Mouse (Mus musculus) thymus, postnatal 10 days (tissue): ENCODE data around the gene Kntc1.
"Not testable (repeated sequence)": the region's sequence is repeated elsewhere in the genome, so short reads cannot be mapped to it uniquely, and the experiment has no call there.

ENCODE experiments used
- DNase-seq, 2 experiments: peaks; one replicate each; pipeline ENCODE4 v3.0.0; 2021; ENCODE audit warnings: low spot score in 2 of 2

Kntc1 gene

DNA sequence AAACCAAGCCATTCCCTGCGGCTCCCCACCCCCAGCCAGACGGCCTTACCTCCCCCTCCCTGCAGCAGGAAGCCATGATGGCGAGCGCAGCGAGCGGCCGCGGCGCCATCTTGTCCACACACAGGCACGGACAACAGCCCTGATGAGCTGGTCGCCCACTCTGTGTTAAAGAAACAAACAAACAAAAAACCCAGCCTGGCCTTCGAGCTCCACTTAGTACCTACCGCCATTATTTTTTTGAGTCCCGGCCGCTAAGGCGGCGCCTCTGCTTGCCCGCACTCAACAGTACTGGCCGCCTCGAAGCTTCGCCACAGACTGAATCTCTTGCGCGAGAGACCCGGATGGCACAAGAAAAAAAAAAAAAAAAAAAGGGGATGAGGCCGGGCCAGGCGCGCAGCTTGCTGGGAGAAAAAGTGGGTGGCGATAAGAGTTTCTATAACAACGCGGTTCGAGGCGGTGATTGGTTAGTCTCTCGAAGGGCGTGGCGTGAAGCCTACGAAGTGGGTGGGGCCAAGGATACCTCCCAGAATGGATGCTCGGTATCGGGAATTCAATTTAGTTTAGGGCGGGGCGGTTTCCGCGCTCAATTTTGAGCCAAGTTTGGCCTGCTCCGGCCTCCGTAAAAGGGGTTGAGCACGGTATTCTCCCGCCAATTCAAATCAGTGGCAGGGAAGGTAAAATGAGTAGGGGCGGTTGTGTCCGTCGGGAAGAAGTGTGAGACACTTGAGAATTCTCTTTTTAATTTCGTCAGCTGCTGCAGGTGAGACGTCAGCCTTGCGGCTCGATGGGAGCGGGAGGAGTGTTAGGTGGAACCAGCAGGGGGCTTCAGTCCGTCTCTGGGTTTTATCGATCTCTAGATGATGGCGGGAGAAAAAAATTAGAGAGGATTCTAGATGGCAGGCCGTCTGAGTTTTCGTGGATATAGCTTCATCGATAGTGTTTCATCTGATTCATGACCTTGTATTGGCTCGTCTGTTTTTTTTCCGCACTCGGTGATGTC is at the start of gene Kntc1, which contains the start of gene Rsrc2:
Kntc1 (plus strand) TSS at position 652 of the 1,000 bp plus-strand sequence.
Rsrc2 (minus strand) TSS at position 350 of the 1,000 bp plus-strand sequence.
- peak; percentile 98 to 99 for DNase-seq

DNA sequence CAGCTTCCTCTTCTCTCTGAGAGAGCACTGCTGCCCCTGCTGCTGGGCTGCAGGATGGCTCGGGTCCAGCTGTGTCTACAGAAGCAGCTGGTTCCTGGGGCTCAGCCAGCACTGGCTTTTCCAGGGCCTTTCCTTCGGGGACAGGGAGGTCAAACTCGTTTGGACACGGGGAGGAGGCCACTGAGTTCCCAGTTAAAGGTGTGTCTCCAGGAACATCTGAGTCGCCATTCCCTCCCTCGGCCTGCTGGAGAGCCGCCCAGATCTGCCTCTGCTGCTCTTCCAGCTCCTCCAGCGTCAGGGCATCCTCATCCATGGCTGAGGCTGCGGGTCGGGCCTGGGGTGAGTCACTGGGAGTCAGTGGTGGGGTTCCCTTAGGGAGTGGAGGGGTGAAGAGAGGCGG is 48.9 kb upstream of the Kntc1 start:
- no peak for DNase-seq

DNA sequence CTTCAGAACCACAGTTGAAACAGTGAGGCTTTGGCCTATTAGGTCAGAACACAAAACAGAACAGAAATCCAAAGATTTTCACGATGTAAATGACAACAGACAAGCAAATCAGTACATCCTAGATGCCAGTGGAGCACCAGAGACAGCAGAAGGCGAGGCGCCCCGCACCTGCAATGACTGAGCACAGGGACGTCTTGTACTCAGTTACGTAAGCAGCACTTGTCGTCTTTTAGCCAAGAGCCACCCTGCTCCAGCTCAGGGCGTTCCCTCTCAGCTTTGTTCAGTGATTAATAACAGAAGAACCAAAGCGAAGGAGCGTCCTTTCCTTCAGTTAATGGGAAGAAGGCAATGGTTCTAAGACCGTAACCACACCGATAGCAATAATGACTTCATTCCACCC is 40.9 kb upstream of the Kntc1 start:
- no peak for DNase-seq

DNA sequence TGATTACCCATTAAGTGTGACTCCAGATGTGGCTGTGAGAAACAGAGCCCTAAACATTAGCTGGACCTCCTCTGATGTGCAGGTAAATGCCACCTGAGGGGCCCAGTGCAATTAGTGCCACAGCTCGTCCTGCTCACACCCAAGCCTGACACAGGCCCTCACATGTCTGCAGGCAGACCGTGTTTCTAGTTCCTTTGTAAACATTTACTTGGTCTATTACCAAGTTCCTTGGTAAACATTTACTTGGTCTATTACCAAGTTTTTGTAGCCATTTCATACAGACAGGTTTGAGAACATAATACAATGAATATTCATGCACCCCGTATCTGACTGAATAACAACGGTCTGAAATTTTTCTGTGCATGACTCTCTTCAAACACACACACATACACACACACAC is 39.9 kb upstream of the Kntc1 start:
- DNase-seq, result no peak

DNA sequence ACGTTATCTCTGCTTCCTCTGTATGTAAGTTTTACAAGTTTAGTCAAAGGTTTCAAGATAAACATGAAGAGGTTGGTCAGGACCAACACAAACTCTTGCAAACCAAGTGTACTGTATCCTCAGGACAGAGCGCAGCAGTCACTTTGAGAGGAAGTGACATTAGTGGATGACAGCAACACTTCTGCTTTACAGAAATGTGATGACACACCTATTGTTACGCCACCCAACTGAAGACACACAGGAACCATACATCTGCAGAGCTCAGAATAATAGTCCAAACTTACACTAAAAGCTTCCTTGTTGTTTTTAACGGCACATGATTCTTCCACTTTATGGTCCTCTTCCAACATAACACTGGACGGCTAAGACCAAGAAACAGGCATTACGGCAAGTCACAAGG is 35.7 kb upstream of the Kntc1 start:
- DNase-seq, result no peak

DNA sequence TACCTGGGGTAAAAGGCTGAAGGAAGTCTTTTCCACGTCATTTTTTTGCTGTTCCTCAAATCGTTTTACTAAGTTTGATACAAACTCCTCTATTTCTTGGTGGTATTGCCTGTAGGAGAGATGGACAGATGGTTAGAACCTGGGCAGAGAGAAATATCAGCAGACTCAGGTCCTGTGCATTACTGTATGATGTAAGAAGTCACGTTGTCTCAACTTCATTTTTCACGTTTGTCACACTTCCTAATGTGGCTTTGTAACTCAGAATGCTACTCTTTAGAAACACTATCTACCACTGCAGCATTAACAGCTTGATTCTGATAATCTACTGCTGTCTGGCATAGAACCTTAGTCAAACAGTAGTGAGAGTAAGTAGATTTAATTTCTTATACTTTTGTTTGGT is 34.9 kb upstream of the Kntc1 start:
- no peak for DNase-seq

DNA sequence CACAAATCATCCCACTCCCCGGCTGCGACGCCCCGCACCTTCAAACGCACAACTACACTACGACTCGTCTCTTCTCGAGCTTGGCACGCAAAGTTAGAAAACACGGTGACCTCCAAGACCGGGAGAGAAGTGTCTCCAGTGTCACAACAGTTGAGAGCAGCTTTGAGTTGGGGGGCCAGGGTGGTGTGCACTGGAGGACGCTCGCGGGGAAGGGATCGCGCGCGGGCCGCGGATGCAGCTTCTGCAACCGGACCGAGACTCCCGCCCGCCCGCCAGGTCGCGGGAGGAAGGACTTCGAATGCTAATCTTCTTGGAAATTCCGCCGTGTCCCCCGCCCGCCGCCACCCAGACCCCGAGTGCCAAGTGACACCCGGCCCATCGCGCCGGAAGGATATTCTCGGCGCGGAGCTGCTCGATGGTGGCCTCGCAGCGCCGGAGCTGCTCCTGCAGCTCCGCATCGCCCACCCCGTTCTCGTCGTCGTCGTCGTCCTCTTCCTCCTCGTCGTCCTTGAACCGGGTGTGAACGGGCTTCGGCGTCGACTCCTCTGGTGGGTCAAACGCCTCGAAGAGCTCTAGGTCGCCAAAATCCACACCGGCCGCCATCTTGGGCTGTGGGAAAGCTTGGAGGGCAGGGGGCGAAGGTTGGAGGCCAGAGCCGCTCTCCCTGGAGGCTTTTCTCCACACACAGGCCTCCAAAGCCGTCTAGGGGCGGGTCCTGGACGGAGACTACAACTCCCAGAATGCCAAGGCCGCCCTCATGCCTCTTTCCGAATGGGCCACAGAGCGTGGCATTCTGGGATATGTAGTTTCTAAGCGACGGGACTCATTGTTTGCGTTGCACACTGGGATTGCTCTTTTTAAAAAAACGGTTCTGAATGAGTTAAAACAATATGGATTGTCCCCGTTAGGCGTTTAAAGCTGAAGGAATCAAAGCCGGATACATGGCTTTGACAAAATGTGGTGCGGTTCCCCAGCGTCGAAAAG is 28.9 kb upstream of the Kntc1 start, which contains the start of gene Zcchc8:
Zcchc8 (minus strand) TSS at position 773 of the 984 bp plus-strand sequence.
- DNase-seq, result peak; percentile 92

DNA sequence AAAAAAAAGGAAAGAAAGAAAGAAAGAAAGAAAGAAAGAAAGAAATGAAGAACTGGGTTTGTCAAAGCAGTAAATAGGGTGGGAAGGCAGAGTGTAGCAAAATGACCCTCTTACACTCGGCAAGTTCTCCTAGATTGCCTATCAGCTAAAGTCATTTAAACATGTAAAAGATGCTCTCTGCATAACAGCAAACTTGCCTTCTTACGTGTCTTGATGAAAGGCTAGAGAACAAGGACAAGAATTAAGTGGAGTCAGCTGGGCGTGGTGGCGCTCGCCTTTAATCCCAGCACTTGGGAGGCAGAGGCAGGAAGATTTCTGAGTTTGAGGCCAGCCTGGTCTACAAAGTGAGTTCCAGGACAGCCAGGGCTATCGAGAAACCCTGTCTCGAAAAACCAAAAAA is 25.7 kb upstream of the Kntc1 start:
- DNase-seq, result not testable (repeated sequence)

DNA sequence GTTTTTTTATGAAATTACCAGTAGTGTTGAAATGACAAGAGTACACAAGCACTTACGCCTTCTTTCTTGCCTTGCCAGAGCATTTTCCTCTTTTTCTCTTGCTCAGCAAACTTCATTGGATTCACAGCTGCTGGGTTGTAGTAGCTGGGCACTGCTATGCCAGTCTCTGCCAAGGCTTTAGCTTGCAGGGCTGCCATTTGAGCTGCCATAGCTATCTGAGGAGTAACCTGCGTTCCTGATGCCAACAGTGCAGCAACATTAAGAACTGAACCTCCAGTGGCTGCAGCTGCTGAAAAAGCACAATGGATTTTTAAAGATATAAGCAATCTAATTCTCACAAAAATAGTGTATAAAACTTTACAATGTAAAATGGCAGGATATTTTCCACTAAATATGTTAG is 18.5 kb upstream of the Kntc1 start:
- DNase-seq, result no peak

DNA sequence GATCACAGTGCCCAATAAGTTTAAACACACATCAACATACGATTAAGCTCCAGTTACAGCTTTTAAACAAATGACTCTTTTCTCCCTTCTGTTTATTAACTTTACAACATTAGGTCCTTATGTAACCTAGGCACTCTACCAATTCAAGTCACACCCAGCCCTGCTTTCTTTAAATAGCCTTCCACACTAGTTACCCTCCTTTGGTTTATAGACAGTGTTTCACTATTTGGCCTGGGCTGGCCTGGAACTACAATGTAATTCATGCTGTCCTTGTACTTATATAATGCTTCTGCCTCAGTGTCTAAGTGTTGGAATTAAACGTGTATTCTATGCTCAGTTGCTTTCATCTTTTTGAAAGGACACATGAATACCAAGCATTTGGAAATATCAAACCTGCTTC is 5.2 kb upstream of the Kntc1 start:
- no peak for DNase-seq

DNA sequence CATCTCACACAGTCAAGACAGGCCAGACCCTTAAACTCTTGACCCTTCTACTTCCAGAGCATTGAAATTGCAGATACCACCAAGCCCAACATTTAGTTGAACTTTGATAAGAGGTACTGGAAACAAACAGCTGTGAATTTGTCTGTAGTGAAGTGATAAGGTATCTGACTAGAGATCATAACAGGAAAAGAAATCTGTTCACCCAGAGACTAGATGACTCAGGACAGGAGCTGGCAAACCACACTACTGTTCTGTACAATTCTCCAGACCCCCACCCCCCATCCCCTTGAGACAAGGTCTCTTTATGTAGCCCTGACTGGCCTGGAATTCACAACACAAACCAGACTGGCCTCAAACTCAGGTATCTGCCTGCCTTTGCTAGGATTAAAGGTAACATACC is 3.3 kb upstream of the Kntc1 start:
- no peak for DNase-seq

DNA sequence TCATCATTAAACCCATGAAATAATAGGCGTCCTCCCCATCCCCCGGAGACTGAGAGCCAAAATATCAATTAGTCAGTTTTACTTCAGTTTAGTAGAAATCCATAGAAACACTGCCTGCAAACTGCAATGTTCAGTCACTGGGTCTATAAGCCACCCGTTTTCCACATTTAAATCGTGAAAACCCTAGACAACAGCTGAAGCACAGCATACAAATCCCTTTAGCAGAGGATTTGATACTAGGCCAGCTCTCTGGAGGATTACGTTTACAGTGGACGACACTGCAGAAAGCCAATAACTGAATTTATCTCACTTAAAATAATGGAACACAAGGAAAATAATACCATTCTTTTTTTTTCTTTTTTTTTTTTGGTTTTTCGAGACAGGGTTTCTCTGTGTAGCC is 1.9 kb upstream of the Kntc1 start:
- DNase-seq, result no peak

DNA sequence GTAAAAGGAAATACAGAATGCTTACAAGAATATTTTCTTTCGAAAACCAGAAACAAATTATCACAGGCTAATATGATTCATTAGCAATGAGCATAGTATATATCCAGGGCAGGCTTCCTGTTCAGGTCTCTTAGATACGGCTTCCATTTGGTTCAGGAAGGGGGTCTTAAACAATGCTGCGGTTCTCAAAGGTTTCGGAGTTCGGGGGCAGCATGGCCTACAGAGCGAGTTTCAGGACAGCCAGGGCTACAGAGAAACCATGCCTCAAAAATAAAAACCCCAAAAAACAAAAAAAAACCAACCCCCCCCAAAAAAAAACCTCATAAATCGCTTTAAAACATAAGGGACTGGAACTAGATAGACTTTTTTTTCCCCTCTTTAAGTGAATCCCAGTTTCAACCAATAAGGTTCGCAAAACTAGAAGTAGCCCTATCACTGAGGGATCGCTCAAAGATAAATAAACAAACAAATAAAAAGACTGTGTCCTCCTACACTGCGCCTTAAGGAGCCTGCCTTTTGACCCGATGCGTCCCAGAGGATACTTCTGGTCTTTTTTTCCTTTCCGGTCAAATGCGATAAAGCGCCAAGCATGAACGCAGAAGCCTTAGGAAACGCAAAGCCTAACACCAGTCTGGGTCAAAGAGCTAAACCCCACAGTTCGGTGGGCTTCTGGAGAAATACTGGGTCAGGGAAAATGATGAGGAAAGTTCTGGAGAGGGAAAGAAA is 1.0 kb upstream of the Kntc1 start:
- peak in 1 of 2 experiments; percentile 7 for DNase-seq

DNA sequence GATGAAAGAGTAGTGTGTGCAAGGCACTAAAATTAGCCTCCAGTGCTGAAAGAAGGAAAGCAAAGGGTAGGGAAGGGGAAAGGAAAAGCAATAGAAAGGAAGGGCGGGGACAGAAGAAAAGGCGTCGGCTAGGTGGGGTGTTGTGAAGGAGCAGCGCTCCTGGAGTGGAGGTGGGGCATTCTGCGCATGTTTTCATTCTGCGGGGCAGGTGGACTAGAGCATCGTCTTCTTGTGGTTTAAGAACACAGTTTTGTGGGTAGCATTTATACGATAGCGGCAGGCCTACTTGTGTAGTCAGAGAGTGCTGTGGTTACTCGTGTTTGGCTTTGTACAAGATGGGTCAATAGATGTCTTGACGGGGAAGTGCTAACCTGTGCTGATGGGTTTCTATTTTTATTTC is 16.0 kb downstream of the Kntc1 start:
- DNase-seq, result no peak

DNA sequence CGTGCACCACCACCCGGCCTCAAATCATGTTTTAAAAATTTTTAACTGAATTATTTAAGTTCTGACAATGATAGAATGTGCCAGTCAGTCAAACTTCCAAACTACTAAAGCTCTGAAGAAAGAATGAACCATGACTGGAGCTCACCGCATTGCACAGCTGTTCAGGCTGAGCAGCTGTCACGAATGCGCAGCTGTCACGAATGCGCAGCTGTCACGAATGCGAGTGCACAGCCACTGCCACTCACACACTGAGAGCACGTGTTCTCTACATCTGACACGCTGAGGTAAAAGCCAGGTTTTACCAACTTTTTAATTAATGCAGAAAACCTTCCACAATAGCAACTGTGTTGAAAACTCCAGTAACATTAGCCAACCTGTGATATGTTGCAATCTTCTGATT is 16.9 kb downstream of the Kntc1 start:
- DNase-seq, result not testable (repeated sequence)

DNA sequence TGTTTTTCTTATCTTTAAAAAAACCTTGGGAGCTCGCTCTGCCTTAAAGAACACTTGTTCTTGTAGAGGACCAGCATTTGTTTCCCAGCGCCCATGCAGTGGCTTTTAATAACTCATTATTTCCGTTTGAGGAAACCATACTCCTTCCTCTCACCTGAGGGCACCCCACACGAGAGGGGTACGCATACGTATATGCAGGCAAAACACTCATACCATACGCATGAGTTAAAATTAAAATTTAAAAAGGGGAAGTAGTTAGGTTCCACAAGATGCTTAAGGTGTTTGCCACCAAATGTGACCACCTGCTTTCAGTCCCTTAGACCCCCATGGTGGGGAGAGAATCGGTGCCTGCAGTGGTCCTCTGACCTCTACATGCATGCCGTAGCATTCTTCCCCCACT is 23.9 kb downstream of the Kntc1 start:
- DNase-seq, result no peak

DNA sequence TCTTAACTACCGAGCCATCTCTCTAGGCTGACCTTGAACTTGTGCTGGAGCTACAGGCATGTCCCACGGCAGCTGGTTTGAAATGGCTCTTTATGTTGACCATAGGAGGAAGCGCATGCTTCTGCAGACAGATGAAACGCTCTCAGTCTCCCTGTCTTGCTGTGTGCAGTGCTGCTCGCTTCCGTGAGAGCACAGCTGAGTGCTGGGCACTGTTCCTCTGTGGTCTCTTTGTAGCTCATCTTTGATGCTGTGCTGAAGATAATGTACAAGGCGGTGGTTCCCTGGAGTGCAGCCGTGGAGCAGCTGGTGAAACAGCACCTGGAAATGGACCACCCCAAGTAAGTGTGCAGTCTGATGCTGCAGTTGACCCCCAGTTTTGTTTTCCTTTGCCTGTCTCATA is 31.2 kb downstream of the Kntc1 start:
- peak; percentile 28 to 47 for DNase-seq

DNA sequence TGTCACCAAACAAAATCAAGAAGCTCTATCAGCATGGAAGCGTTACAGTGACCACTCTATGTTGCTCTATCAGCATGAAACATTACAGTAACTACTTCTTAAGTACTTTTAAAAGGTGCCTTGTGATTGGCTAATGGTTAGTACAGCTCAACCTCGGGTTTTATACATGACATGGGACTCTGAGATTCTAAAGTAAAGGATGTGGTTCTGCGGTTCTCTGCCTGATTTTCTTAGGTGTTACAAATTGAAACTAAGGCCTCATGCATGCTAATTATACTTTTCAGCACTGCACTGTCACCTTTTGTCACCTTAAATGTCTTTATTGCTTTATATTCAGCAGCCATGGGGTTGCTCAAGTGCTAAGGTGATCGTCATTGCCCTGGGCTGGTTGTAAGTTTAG is 32.3 kb downstream of the Kntc1 start:
- no peak for DNase-seq

DNA sequence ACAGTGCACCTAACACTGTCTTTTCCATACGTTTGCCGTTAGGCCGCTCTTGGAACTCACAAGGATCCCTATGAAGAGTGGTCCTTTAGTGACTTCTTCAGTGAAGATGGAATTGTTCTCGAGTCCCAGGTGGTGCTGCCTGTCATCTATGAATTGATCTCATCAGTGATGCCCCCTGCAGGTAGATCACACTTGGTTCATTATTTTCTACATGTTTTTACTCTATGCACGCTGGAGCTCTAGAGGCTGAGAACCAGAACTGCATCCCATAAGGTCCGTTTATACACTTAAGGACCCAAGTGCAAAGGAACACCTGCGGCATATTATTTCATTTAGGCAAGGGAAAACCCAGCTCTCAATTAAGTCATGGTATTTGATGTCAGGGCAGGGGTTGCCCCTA is 39.5 kb downstream of the Kntc1 start:
- no peak for DNase-seq

DNA sequence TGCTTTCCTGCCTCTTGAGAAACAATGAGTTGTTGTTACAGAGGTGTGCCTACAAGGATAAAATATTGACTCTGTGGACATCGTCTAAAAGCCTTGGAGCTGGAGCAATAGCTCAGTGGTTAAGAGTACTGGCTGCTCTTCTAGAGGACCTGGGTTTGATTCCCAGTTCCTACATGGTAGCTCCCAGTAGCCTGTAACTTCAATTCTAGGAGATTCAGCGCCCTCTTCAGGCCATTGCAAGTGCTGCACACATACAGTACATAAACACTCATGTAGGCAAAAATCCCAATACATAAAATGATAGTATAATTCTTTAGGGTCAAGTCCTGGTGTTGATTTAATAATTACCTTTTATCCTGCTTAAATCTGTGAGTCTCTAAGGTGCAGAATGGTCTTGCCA is 43.6 kb downstream of the Kntc1 start:
- DNase-seq, result no peak

DNA sequence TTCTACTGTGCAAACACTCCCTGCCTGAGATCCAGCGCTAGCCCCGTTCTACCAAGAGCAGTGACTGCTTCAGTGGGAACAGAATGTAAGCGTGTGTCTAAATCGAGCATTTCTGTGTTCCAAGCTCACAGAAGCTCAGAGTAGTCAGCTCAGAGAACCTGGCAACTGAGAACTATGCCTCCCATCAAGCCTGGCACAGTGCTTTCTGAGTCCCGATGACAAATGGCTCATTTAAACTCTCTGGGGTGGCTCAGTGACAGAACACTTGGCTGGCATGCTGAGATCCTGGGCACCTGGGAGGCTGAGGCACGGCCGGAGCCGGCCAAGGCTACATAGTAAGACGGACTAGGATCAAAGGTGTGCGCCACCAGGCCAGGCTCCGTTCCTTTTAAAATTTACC is 56.8 kb downstream of the Kntc1 start:
- DNase-seq, result no peak

DNA sequence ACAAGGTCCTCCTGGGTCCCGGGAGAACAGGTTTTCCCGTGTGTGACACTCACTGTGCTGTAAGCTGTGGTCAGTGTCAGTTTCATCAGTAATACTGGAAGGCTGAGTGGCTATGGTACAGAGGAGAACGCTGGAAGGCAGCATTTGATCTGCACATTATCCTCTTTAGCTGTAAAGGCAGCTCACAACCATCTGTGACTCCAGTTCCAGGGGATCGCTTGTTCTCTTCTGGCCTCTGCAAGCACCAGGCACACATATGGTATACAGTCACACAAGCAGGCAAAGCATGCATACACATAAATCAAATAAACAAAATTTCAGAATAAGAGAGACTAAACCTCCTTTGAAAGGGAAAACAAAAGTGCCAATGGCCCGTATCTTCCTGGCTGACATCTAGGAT is 59.0 kb downstream of the Kntc1 start:
- DNase-seq, result no peak
